Mouse (Mus musculus) Muller cell, postnatal 12 days (primary cell): ENCODE measurements around the gene Mcrs1.
"Not testable (repeated sequence)": the region's sequence is repeated elsewhere in the genome, so short reads cannot be mapped to it uniquely, and the experiment has no call there.

Experiments used
- DNase-seq: peaks from one replicate; pipeline ENCODE4 v3.0.0-alpha.2; 2015; ENCODE audit errors: inconsistent ontology term

Gene Mcrs1

DNA sequence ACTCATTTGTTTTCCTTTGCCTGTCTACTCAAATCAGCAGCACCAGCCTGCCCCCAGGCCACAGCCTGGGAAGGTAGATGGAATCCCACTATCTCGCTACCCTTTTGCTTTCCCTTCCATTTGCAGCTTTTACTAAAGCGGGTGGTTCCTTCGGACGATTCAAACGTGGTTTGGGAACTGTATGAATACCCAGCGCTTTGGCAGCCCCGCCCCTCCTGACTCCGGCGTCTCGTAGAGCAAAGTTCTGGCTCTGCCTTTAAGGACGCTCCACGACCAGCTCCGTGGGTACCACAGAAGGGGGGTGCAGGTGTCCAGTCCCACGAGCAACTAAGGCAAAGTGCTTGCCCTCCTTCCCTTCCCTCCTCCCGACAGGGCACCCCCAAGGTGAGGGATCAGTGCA is 650 bp downstream of the Mcrs1 start:
- DNase-seq, result peak; percentile 35

DNA sequence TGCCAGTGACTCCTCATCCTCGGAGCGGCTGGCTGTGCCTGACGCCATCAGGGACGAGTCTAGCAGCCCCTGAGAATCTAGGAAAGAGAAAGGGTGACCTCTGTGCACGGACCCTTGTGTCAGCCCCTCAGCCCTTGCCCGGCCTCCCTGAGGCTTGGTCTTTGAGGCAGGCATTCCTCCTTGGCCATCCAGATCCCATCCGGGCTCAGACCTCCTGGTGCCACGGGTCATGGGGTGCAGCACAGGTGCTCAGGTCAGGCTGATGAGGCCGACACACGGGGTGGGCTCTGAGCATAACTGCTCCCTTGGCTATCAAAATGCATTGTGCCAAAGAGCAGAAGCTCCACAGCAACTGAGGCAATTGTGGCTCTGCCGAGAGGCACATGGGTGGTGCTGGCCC is 1.8 kb downstream of the Mcrs1 start:
- DNase-seq, result no peak

DNA sequence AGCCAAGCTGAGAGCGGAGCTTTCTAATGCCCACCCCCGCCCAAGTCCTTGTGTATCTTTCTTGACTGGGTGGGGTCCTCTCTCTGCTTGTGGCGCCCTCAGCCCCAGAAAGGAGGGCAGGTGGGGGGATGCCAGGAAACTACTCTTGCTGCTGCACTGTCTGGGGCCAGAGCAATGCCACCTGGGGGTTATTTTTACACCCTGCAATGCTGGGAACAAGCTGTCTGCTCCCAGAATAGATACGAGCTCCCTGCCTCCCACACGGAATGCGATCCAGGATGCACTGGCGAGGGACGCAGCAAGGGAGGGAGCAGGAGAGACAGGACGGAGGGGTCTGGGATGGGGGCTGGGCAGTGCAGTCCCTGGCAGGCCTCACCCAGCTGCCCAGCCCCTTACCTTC is 2.8 kb downstream of the Mcrs1 start:
- no peak for DNase-seq

DNA sequence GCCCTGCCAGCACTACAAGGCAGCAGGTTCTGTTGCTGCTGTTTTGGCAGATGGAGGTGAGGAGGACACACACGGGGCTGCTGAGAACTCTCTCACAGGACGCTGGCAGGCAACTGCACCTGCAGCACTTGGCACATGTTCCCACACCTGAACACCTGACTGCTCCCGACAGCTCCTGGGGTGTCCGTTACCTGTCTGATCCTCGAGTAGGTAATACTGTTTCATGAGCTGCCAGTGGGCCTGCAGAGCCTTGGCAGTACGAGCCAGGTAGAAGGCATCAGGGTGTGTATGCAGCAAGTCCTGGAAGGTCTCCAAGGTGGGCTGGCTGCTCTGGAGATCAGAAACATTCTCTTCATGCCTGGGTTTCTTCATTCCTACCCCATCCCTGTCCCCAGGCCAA is 5.0 kb downstream of the Mcrs1 start:
- not testable (repeated sequence) for DNase-seq

DNA sequence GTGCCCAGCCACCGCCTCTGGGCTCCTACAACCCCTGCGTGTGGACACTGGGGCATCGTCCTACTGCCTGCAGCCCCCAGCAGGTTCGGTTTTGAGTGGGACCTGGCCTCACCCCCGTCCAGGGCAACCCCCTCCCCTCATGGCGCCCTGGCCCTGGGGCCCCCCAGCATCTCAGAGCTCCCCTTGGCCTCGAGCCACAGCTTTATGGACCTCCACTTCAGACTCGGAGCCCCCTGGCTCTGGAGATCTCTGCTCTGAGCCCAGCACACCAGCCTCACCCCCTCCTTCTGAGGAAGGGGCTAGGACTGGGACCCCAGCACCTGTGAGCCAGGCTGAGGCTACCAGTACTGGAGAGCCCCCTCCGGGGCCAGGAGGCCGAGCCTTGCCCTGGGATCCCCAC is 9.7 kb downstream of the Mcrs1 start:
- DNase-seq, result no peak

DNA sequence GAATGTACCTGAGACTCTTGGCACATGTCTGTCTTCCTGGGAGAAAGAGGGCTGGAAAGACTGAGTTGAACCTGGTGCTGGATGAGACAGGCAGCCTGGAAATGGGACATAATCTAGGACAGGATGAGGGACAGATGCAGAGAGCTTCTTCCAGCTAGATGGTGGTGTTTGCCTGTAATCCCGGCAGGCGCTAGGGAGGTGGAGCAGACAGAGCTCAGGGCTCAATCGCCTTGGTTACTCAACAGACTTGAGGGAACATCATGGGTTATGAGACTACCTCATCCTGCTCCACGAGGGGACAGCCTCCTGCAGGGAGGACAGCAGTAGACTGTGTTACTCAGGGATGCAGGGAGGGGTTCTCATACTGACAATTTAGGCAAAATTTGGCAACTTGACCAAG is 10.5 kb downstream of the Mcrs1 start:
- no peak for DNase-seq

DNA sequence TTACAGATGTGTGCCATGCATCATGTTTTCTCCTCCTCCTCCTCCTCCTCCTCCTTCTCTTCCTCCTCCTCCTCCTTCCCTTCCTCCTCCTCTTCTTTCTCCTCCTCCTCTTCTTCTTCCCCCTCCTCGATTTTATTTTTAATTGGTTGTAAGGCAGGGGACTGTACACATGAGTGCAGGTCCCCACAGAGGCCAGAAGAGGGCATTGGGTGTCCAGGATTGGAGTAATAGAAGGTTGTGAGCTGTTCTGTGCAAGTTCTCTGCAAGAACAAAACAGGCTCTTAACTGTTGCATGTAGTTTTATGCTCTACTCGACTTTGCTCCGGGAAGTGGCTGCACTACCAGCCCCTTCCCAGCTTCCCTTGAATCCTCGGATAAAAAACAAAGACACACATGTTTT is 11.6 kb downstream of the Mcrs1 start:
- no peak for DNase-seq

DNA sequence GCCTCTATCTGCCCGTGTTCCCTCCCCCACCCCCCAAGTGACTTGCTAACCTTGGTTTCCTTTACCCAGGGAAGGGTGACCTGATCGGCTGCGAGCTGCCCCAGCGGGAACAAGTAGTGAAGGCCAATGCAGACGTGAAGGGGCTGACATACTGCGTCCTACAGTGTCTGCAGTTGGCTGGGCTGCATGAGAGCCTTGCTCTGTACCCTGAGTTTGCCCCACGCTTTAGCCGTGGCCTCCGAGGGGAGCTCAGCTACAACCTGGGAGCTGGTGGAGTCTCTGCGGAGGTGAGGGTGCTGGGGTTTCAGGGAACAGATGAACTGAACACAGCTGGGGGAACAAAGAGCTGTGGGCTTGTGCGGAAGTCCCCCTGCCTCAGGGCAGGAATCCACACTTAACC is 13.8 kb downstream of the Mcrs1 start:
- DNase-seq, result no peak

DNA sequence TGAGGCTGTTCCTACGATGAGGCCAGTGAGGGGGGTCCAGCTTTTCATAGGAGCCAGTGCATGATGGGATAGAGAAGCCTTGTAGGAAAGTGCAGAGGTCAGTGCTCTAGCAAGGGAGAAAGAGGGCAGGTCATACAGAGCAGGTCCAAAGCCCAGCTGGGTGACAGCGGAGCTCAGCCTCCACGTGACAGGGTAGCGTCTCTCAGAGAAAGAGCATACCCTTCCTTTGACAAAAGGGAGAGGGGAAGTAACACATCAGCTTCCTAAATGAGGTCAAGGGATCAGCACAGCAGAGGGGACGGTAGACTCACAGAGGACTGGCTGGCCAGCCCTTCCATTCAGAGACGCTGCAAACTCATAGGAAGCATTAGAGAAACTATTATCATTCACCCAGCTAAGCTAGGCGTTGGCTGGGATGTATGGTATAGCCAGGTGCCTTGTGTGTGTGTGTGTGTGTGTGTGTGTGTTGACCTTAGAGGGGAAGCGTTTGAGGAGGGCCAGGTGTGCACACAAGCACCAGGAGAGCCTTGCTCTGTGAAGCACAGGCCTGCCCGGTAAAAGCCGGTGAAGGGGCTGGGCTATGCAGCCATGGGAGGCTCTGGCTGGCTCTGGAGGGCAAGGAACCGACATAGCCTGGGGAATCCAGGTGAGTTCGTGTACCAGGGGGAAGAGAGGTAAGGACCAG is 17.3 kb downstream of the Mcrs1 start:
- DNase-seq, result no peak

DNA sequence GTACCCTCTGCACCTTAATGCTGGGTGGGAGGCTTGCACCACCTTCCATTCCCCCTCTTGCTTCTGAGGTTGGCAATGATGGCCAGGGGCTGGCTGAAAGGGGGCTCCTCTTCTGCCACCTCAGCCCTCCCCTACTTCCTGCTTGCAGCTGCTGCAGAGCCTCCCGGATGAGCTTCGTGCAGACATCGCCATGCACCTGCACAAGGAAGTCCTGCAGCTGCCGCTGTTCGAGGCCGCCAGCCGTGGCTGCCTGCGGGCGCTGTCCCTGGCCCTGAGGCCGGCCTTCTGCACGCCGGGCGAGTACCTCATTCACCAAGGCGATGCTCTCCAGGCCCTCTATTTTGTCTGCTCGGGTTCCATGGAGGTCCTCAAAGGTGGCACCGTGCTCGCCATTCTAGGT is 18.0 kb downstream of the Mcrs1 start:
- DNase-seq, result no peak

DNA sequence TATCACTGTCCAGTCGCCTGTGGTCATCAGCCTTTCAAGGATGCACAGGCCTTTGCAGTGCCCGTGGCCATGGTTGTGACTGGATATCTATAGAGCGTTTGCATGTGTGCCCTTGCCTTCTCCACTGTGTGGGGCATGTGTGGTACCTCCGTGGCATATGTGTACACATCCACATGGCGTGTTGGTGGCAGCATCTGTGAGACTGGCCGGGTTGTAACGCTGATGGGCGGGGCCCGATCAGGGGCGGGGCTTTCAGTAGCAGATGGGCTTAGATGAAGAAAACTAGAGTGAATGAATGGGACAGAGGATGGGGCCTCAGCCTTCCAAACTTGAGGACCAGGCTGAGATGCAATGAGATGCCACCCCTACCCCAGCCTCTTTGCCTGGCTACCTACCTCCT is 19.8 kb downstream of the Mcrs1 start:
- DNase-seq, result no peak

DNA sequence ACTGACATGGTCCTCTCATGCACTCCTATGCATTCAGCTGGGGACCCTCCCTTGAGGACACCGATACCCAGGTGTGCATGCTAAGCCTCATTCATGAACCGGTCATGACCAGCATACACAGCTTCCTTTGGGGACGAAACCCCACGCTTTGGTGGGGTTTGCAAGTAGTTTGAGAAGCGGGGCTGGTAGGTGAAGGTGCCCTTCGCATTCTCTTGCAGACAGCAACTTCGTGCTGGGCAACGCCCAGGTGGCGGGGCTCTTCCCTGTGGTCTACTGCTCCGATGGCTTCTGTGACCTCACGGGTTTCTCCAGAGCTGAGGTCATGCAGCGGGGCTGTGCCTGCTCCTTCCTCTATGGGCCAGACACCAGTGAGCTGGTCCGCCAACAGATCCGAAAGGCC is 25.7 kb downstream of the Mcrs1 start:
- no peak for DNase-seq

DNA sequence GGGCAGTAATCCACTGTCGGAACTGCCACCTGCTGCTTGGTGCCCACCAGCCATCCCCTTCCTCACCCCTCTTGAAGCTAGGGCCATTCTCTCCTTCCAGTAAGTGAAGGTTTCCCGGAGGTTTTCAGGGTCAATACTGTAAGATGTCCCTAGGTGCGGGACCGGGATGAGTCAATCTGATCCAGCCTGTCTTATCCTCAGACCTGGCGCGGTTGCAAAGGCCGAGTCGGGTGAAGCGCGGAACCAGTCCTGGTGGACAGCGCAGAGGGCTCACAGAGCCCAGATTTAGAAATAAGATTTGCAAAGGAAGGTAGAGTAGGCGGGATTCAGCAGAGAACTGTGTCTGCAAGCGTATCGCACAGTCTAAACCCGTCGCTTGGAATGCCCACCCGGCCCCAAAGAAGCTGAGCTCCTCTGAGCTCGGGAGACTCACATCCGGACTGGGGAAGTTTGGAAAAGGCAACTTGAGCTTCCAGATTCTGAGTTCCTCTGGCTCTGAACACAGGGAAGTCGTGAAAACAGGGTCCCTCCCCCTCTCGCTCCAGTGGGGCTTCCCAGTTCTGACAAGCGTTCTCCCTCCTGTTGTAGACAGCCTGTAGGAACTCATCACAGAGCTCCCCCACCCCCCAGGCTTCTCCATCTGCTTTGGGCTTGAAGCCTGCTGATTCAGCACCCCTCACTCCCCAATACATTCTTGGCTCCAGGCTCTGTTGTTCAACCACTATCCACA is 26.5 kb downstream of the Mcrs1 start:
- DNase-seq, result peak; percentile 28

DNA sequence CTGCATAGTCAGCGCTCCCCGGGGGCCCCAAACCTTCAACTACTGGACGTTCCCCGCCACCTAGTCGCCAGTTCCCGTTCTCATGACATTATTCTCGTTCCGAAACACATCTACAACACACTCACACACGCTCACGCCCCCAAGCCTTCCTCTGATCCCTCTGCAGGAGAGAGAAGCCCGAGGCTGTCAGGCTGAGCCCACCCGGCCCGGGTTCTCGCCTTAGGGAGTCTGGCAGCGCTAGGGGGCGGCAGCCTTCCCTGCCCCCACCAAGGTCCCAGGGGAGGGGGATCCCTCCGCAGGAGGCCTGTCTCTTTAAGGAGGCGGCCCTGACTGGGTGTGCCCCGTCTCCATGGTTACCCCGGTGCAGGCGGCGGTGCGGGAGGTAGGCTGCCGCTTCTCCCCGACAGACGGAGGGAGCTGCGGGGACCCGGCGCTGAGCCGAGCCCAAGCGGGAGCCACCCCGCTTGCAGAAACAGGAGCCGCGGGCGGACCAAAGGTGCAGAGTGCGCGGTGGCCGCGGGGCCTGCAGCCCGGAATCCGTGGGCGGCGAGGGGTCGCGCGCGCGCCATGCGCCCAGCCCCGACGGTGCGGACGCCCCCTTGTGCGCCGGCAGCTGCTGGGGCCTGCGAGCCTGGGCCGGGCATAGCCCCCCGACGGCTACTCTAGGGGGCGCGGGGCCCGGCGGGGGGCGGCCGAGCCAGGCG is 27.4 kb downstream of the Mcrs1 start, which contains the start of gene Kcnh3:
Kcnh3 (plus strand) TSS at position 654 of the 704 bp plus-strand sequence.
- peak; percentile 46 for DNase-seq

DNA sequence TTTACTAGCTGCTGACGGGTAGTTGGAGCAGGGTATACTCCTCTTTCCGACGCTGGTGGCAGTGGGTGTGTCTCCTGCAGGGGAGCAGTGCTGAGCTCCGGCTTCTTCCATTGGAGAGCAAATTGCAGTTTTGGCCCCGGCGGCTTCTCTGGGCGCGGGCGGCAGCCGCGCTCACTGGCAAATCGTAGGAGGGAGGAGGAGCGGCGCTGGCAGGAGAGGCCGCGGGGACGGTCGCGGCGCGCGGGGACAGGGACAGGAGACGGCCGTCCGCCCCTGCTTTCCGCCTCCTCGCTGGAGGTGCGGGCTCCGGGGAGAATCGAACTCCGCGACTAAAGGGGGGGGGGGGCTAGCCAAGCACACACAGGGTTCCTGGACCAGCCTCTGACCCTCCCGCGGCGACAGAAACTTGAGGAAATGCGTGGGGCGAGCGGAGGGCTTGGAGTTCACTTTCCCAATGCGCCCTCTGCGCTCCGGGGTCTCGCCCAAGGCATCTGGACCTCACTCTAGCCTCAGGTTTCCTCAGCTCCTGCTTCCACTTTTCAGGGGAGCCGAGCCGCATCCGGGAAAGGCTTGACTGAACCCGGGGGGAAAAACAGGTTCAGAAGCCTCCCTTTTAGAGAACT is 28.1 kb downstream of the Mcrs1 start:
- DNase-seq, result peak; percentile 66

DNA sequence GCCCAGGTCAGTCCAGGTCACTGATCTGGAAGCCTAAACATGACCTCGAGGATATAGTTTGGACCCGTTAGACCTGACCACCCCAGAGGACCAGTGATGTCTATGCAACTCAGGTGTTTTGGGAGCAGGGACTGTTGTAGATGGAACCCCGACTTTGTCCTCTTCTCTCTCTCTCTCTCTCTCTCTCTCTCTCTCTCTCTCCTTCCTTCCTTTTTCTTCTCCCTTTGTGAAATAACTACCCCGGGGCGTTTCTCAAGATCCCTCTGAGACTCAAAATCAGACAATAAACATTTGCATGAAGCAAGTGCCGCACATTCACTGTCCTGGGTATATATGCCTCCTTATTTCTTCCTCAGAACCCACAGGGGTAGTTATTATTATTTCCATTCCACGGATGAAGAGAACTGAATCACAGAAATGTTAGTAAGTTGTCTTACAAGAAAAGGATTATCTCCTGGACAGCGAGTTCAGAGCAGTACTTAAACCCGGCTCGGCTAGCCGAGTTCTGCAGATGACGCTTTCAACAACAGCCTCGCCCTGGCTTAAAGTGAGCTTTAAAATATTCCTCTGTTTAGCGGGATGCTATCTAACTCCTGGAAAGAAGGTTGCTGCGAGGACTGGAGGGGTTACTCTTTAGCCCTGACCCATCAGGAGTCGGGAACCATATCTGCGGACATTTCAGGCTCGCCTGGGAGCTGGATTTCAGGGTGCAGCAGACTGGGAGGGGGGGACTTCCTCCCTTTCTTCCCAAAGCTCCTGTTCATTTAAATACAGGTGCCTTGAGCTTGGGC is 28.8 kb downstream of the Mcrs1 start:
- no peak for DNase-seq

DNA sequence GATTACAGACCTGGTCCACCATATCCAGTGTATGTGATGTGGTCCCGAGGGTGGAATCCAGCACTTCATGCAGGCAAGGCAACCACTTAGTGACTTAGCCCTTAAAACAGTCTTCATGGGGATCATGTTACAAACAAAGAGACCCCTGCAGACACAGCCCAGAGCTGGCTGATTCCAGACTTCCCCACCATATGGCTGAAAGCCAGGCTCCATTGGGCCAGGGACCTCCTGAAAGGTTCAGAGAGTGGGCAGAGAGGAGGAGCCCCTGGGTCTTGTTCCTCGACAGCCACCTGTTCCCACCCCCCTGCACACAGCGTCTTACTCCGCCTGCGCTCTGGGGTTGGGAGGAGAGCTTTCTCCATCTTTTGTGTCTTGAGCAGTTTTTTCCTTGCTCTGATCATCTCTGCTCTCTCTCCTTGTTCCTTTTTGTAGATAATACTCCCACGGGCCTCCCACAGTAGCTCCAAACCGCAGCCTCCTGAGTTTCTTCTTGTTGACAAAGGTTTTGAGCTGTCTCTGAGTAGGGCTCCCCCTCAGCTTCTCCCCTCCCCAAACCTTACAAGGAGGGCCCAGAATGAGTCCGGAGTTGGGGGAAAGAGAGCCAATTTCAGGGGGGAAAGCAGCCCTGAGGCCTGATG is 30.3 kb downstream of the Mcrs1 start:
- no peak for DNase-seq

DNA sequence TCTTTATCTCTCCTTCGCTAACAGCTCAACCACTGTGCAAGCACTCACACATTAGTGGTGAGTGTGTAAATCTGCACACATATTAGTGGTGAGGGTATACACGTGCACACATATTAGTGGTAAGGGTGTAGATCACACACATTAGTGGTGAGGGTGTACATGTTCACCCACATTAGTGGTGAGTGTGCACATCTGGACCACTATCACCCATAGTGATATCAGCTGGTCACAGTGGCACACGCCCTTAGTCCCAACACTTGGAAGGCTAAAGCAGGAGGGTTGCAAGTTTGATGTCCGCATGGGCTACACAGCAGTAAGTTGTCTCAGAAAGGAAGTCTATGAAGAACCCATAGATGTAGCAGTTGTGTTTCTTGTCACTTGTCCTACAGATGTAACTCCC is 34.1 kb downstream of the Mcrs1 start:
- no peak for DNase-seq

DNA sequence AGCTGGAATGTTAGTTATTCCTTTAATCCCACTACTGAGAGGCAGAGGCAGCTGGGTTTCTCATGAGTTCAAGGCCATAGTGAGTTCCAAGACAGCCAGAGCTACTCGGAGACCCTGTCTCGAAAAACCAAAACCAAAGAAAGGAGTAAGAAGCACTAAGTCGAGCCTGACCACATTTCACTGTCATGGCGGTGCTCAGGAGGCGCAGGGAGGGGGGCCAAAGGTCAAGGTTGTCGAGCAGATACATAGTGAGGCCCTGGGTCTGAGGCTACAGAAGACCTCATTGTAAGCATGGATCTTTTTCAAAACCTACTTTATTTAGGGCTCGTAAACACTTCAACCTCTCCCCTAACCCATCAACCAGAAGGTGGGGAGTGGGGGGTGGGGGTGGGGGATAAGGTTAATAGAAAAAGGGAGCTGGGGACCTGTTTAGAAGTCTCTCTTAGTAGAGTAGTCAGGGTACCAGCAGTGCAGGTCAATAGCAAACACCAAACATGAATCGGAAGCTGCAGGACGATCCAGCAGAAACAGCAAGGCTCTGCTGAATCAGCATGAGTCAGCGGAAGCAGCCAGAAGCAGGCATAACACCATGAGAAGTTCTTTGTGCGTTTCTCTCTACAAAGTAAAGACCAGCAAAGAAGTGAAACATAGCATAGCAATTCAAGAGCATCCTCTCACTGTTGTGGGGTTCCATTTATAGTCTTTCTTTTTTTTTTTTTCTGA is 35.9 kb downstream of the Mcrs1 start:
- DNase-seq, result no peak

DNA sequence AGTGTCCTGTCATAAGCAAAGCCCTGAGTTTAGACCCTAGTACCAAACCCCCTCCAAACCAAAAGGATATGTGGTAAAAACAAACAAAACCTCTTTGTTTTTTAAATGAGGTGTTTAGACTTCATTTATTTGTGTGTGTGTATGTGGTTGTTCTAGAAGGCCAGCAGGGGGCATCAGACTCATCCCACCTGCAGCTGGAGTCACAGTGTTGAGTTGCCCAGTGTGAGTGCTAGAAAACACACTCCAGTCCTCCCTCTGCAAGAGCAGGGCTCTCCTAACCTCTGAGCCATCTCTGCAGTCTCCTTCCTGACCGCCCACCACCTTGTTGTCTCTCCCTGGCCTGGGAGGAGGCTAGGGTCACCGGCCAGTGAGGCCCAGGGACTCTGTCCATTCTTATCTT is 36.8 kb downstream of the Mcrs1 start:
- DNase-seq, result no peak

DNA sequence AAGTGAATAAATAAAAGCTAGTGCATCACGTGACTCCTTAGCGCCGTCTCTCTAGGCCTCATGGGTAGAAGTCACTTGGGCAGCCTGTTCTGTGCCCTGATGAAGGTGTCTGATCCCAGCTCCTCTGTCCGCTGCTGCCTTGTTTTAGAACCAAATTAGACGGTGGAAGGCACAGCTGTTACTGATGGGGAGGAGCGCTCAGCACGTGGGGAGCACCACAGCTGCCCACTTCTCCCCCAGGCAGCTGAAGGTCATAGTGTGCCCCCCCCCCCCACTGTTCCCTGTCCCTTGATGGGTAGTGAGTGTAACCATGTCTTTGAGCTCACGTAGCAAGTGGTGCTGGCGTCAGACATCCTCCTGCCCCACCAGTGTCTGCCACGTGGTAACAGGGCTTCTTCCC is 38.6 kb downstream of the Mcrs1 start:
- no peak for DNase-seq
